Mouse (Mus musculus) lung, postnatal 0 days (tissue): ENCODE results near the gene Cd163l1.

Source experiments
- CTCF ChIP-seq: IDR thresholded peaks from 2 replicates; pipeline ENCODE4 v1.5.1; 2016; ENCODE audit warnings: antibody characterized with exemption, mild to moderate bottlenecking
- EP300 ChIP-seq: IDR thresholded peaks from 2 replicates; pipeline ENCODE4 v1.6.1; 2016; ENCODE audit warnings: antibody characterized with exemption, mild to moderate bottlenecking, control low read depth

DNA sequence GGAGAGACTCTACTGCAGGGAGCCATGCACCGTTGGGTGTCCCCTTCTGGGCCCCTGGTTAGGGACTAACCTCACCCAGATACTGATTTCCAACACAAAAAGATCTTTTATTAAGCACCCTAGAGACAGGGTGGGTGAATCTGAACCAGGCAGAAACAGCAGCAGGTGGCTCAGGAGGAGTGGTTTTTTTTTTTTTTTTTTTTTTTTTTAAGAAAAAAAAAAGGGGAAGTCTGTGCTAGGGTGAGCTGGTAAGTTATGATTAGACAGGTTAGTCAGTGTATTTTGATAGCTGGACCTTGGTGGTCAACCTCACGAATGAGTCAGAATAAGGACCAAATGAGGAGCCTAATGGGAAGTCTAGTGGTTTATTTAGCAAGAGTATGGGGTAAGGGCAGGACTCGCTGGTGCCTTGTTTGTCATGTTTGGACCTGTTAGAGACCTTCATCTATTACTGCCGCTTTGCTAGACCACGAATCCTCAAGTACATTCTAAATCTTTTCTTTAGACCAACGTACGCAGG is 35.8 kb downstream of the Cd163l1 start:
- TF ChIP-seq CTCF (no peak), EP300 (no peak)
